Mouse (Mus musculus) liver, embryonic 15.5 days (tissue): ENCODE measurements around the gene Rab3gap2. TPM values are rescaled to one million over a fixed set of nuclear protein-coding genes. Genes with fewer than 3 reads are reported as not detected.
A peak's percentile ranks its signal among the peaks of the same experiment; 100 is the strongest.

ENCODE experiments used
- ATAC-seq: fragments of 200-750 bp; cut with Nextera tagmentation; 2 replicates; pipeline ENCODE4 v1.8.0; 2017; ENCODE audit warnings: moderate number of reproducible peaks, mild to moderate bottlenecking, moderate library complexity; ENCODE audit not compliant: insufficient read depth
- H3K27ac ChIP-seq: fragments of 300-500 bp; sonication (generic); replicated peaks from 2 replicates; pipeline ENCODE4 v1.5.1; 2015; ENCODE audit warnings: mild to moderate bottlenecking, inconsistent platforms
- H3K27me3 ChIP-seq: fragments of 300-500 bp; sonication (generic); 2 replicates; pipeline ENCODE4 v1.6.1; 2015; ENCODE audit warnings: mild to moderate bottlenecking, inconsistent platforms
- H3K36me3 ChIP-seq: fragments of 300-500 bp; sonication (generic); replicated peaks from 2 replicates; pipeline ENCODE4 v1.6.1; 2015; ENCODE audit warnings: moderate library complexity, mild to moderate bottlenecking, inconsistent platforms
- H3K4me1 ChIP-seq: fragments of 300-500 bp; sonication (generic); replicated peaks from 2 replicates; pipeline ENCODE4 v1.6.1; 2015; ENCODE audit warnings: inconsistent platforms
- H3K4me2 ChIP-seq: fragments of 300-500 bp; sonication (generic); 2 replicates; pipeline ENCODE4 v1.6.1; 2015; ENCODE audit warnings: moderate library complexity, mild to moderate bottlenecking, inconsistent platforms
- H3K4me3 ChIP-seq: fragments of 300-500 bp; sonication (generic); replicated peaks from 2 replicates; pipeline ENCODE4 v1.5.1; 2015; ENCODE audit warnings: mild to moderate bottlenecking, inconsistent platforms
- H3K9ac ChIP-seq: fragments of 300-500 bp; sonication (generic); 2 replicates; pipeline ENCODE4 v1.6.1; 2015; ENCODE audit warnings: moderate library complexity, mild to moderate bottlenecking, inconsistent platforms
- H3K9me3 ChIP-seq: fragments of 300-500 bp; sonication (generic); replicated peaks from 2 replicates; pipeline ENCODE4 v1.6.1; 2016; ENCODE audit warnings: inconsistent platforms
- WGBS: fragments of 180-500 bp; shearing (Covaris S2); methylation state at CpG from one replicate; pipeline ENCODE4 v1.1.7; 2015; ENCODE audit warnings: mixed read lengths; ENCODE audit not compliant: insufficient replicate concordance; 5-methylcytosine and 5-hydroxymethylcytosine counted together
- polyA plus RNA-seq: library from polyadenylated mRNA; unstranded; fragments of >200 nt; fragmentation: Nextera tagmentation; extraction: Ambion mirVana; gene quantifications from 2 replicates; pipeline ENCODE4 v1.2.1, GENCODE M21; 2015

Rab3gap2 gene
- polyA plus RNA-seq, 1 experiment from 2014 or later, result 11.6 TPM

GRCm38 (mm10) chr1:185282846-185283245, 78.9 kb downstream of the Rab3gap2 start:
- Histone ChIP-seq H3K27ac (no peak overlapping the region), H3K4me1 (no peaks in the 10 kb centered on the region), H3K9ac (no peak overlapping the region), H3K27me3 (no peaks in the 10 kb centered on the region), H3K36me3 (peaks cover 83% of the 10 kb centered on the region), H3K4me2 (no peak overlapping the region), H3K4me3 (no peak overlapping the region), H3K9me3 (no peaks in the 10 kb centered on the region)
- 86% methylated on average over 11 of the region's 11 CpGs for WGBS
- ATAC-seq, result no peak

- H3K9me3 ChIP-seq, result no peaks in the 10 kb centered on the region
- peaks cover 83% of the 10 kb centered on the region for H3K36me3 ChIP-seq
- no peak for ATAC-seq
- H3K4me1 ChIP-seq, result no peaks in the 10 kb centered on the region
- H3K9ac ChIP-seq, result no peak overlapping the region
- H3K27ac ChIP-seq, result no peak overlapping the region
- WGBS, result 83% methylated on average over 15 of the region's 15 CpGs
- no peaks in the 10 kb centered on the region for H3K27me3 ChIP-seq
- no peak overlapping the region for H3K4me2 ChIP-seq
- H3K4me3 ChIP-seq, result no peak overlapping the region
Measured at GRCm38 (mm10) chr1:185283247-185283646, 79.3 kb downstream of the Rab3gap2 start.

GRCm38 (mm10) chr1:185284740-185285139, 80.8 kb downstream of the Rab3gap2 start:
- ATAC-seq, result peak; percentile 44; the same call in 1 of the 2 replicates
- WGBS, result 80% methylated on average over 4 of the region's 4 CpGs
- H3K36me3 ChIP-seq, result peaks cover 75% of the 10 kb centered on the region

GRCm38 (mm10) chr1:185285171-185285570, 81.3 kb downstream of the Rab3gap2 start:
- no peak for ATAC-seq
- Histone ChIP-seq H3K27me3 (no peaks in the 10 kb centered on the region), H3K4me3 (no peak overlapping the region), H3K9ac (no peak overlapping the region), H3K36me3 (peaks cover 72% of the 10 kb centered on the region), H3K4me1 (no peaks in the 10 kb centered on the region), H3K4me2 (no peak overlapping the region), H3K9me3 (no peaks in the 10 kb centered on the region), H3K27ac (no peak overlapping the region)
- WGBS, result 87% methylated on average over 4 of the region's 4 CpGs

More at GRCm38 (mm10) chr1:185284740-185285139, 80.8 kb downstream of the Rab3gap2 start:
- Histone ChIP-seq H3K27me3 (no peaks in the 10 kb centered on the region), H3K4me2 (no peak overlapping the region), H3K9ac (no peak overlapping the region), H3K27ac (no peak overlapping the region), H3K9me3 (no peaks in the 10 kb centered on the region), H3K4me3 (no peak overlapping the region), H3K4me1 (no peaks in the 10 kb centered on the region)

- Histone ChIP-seq H3K27me3 (no peaks in the 10 kb centered on the region), H3K4me2 (no peak overlapping the region), H3K27ac (no peak overlapping the region), H3K9me3 (no peaks in the 10 kb centered on the region), H3K4me3 (no peak overlapping the region), H3K36me3 (peaks cover 79% of the 10 kb centered on the region), H3K4me1 (no peaks in the 10 kb centered on the region), H3K9ac (no peak overlapping the region)
- ATAC-seq, result no peak
- WGBS, result 89% methylated on average over 20 of the region's 20 CpGs
Measured at GRCm38 (mm10) chr1:185287066-185287465, 83.1 kb downstream of the Rab3gap2 start.

GRCm38 (mm10) chr1:185289231-185289630, 85.3 kb downstream of the Rab3gap2 start:
- Histone ChIP-seq H3K4me1 (no peaks in the 10 kb centered on the region), H3K36me3 (peaks cover 80% of the 10 kb centered on the region), H3K4me2 (no peak overlapping the region), H3K9ac (no peak overlapping the region), H3K4me3 (no peak overlapping the region), H3K27ac (no peak overlapping the region), H3K27me3 (no peaks in the 10 kb centered on the region), H3K9me3 (no peaks in the 10 kb centered on the region)
- WGBS, result 77% methylated on average over 5 of the region's 5 CpGs
- no peak for ATAC-seq

- ATAC-seq, result no peak
- Histone ChIP-seq H3K27ac (no peak overlapping the region), H3K4me3 (no peak overlapping the region), H3K27me3 (no peaks in the 10 kb centered on the region), H3K4me1 (no peaks in the 10 kb centered on the region), H3K9me3 (no peaks in the 10 kb centered on the region), H3K4me2 (no peak overlapping the region), H3K36me3 (peaks cover 79% of the 10 kb centered on the region), H3K9ac (no peak overlapping the region)
- WGBS, result 77% methylated on average over 4 of the region's 4 CpGs
Measured at GRCm38 (mm10) chr1:185291336-185291735, 87.4 kb downstream of the Rab3gap2 start.

- Histone ChIP-seq H3K27me3 (no peaks in the 10 kb centered on the region), H3K27ac (no peak overlapping the region), H3K4me2 (no peak overlapping the region), H3K9me3 (no peaks in the 10 kb centered on the region), H3K4me1 (no peaks in the 10 kb centered on the region), H3K9ac (no peak overlapping the region), H3K4me3 (no peak overlapping the region), H3K36me3 (peaks cover 81% of the 10 kb centered on the region)
- no peak for ATAC-seq
- WGBS, result 76% methylated on average over 10 of the region's 10 CpGs
Measured at GRCm38 (mm10) chr1:185292646-185293360, 88.9 kb downstream of the Rab3gap2 start.

- no peak overlapping the region for H3K27ac ChIP-seq
- H3K4me2 ChIP-seq, result no peak overlapping the region
- no peaks in the 10 kb centered on the region for H3K9me3 ChIP-seq
- H3K4me1 ChIP-seq, result no peaks in the 10 kb centered on the region
- 76% methylated on average over 7 of the region's 7 CpGs for WGBS
- H3K9ac ChIP-seq, result no peak overlapping the region
- H3K36me3 ChIP-seq, result peaks cover 60% of the 10 kb centered on the region
- no peak overlapping the region for H3K4me3 ChIP-seq
- no peaks in the 10 kb centered on the region for H3K27me3 ChIP-seq
- no peak for ATAC-seq
Measured at GRCm38 (mm10) chr1:185296850-185297249, 92.9 kb downstream of the Rab3gap2 start.

- Histone ChIP-seq H3K9me3 (no peaks in the 10 kb centered on the region), H3K4me3 (no peak overlapping the region), H3K9ac (no peak overlapping the region), H3K27me3 (no peaks in the 10 kb centered on the region), H3K4me1 (no peaks in the 10 kb centered on the region), H3K36me3 (peaks cover 53% of the 10 kb centered on the region), H3K4me2 (no peak overlapping the region), H3K27ac (no peak overlapping the region)
- 82% methylated on average over 8 of the region's 8 CpGs for WGBS
- no peak for ATAC-seq
Measured at GRCm38 (mm10) chr1:185298496-185298895, 94.6 kb downstream of the Rab3gap2 start.

- 82% methylated on average over 6 of the region's 6 CpGs for WGBS
- no peak overlapping the region for H3K4me3 ChIP-seq
- no peaks in the 10 kb centered on the region for H3K27me3 ChIP-seq
- no peaks in the 10 kb centered on the region for H3K9me3 ChIP-seq
- H3K27ac ChIP-seq, result no peak overlapping the region
- no peaks in the 10 kb centered on the region for H3K4me1 ChIP-seq
- no peak for ATAC-seq
- H3K9ac ChIP-seq, result no peak overlapping the region
- H3K36me3 ChIP-seq, result peaks cover 31% of the 10 kb centered on the region
- no peak overlapping the region for H3K4me2 ChIP-seq
Measured at GRCm38 (mm10) chr1:185302816-185303215, 98.9 kb downstream of the Rab3gap2 start.

GRCm38 (mm10) chr1:185306836-185307235, 102.9 kb downstream of the Rab3gap2 start:
- Histone ChIP-seq H3K27ac (no peak overlapping the region), H3K27me3 (no peaks in the 10 kb centered on the region), H3K4me1 (no peaks in the 10 kb centered on the region), H3K9me3 (no peaks in the 10 kb centered on the region), H3K9ac (no peak overlapping the region), H3K36me3 (peaks cover 35% of the 10 kb centered on the region), H3K4me3 (no peak overlapping the region), H3K4me2 (no peak overlapping the region)
- WGBS, result 91% methylated on average over 12 of the region's 12 CpGs
- no peak for ATAC-seq
